ENCODE assay signal across 17 mouse cellular contexts in the genomic region with DNA sequence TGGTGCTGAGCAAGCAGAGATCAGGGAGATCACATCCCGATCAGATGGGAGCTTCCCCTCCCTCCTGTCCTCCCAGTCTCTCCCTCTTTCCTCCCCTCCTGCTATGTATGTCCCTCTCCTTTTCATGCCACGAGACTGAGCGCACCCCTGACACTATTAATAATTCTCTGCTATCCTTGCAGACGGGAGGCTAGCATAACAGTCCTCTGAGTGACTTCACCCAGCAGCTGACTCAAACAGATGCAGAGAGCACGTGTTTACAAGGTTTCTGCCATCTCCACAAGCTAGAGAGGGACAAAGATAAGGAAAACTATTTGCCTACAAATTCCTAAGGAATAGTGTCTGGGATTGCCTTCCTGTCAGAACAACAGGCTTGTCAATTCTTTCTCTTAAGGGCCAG. TPM values are rescaled to one million over a fixed set of nuclear protein-coding genes. Genes with fewer than 3 reads are reported as not detected.
DNase-seq lines count a peak whose midpoint lies in the region; ATAC-seq and TF ChIP-seq lines count a peak whose summit lies in the region.
"Had no signal": no experiment of that assay in that cellular context is flagged by ENCODE, and none has a peak within 500 bp of the region (broad histone marks: within the 10 kb centered on the region; RNA-seq: fewer than 3 reads in every experiment).

No protein-coding gene starts in this region.

- H3K4me1 ChIP-seq in heart, embryonic 15.5 days (replicated peaks), result no peaks in the 10 kb centered on the region
- no peaks in the 10 kb centered on the region for H3K4me1 ChIP-seq in kidney, postnatal 0 days (replicated peaks; ENCODE audit: insufficient read depth, low read length)
- H3K4me1 ChIP-seq in kidney, embryonic 14.5 days (ENCODE audit: control insufficient read depth, insufficient read depth, low read length), result no peaks in the 10 kb centered on the region
- H3K4me1 ChIP-seq: embryonic facial prominence, embryonic 10.5 days; forebrain, embryonic 13.5 days; hindbrain, embryonic 15.5 days had no signal

- intact Hi-C loops in heart, postnatal 14 days (cut with DNase I), result no loop called here

- H3K4me3 ChIP-seq in heart, embryonic 15.5 days, result no peak overlapping the region
- H3K4me3 ChIP-seq in kidney, postnatal 0 days (replicated peaks; ENCODE audit: low read depth, low read length), result no peak overlapping the region
- H3K4me3 ChIP-seq in kidney, embryonic 14.5 days (ENCODE audit: low read length), result no peak overlapping the region
- H3K4me3 ChIP-seq: embryonic facial prominence, embryonic 10.5 days; forebrain, embryonic 13.5 days; hindbrain, embryonic 15.5 days had no signal

- H3K9me3 ChIP-seq in heart, embryonic 15.5 days (replicated peaks), result no peaks in the 10 kb centered on the region
- H3K9me3 ChIP-seq in kidney, postnatal 0 days (replicated peaks; ENCODE audit: low read length), result no peaks in the 10 kb centered on the region
- H3K9me3 ChIP-seq in kidney, embryonic 14.5 days (ENCODE audit: control insufficient read depth, low read length), result no peaks in the 10 kb centered on the region
- H3K9me3 ChIP-seq: embryonic facial prominence, embryonic 10.5 days; forebrain, embryonic 13.5 days; hindbrain, embryonic 15.5 days had no signal

- H3K27me3 ChIP-seq in heart, embryonic 15.5 days, result no peaks in the 10 kb centered on the region
- H3K27me3 ChIP-seq in kidney, postnatal 0 days (ENCODE audit: insufficient read depth, low read length), result no peaks in the 10 kb centered on the region
- H3K27me3 ChIP-seq in kidney, embryonic 14.5 days (ENCODE audit: control insufficient read depth, insufficient read depth, low read length), result no peaks in the 10 kb centered on the region
- H3K27me3 ChIP-seq: forebrain, embryonic 13.5 days; hindbrain, embryonic 15.5 days had no signal

- H3K27ac ChIP-seq in heart, embryonic 15.5 days, result no peak overlapping the region; the same call in 1 of the 2 replicates
- H3K27ac ChIP-seq in kidney, postnatal 0 days, result no peak overlapping the region
- no peak overlapping the region for H3K27ac ChIP-seq in kidney, embryonic 14.5 days (ENCODE audit: low read depth, low read length)
- H3K27ac ChIP-seq: embryonic facial prominence, embryonic 10.5 days; forebrain, embryonic 13.5 days; hindbrain, embryonic 15.5 days had no signal

- 0 out of 2 replicates have a peak, but pooled peaks have one; percentile 39 for ATAC-seq in heart, embryonic 15.5 days (replicated peaks; ENCODE audit: insufficient number of reproducible peaks, insufficient read depth, low FRiP score, low read depth)
- ATAC-seq in kidney, postnatal 0 days (replicated peaks; ENCODE audit: low FRiP score, low read depth), result no peak
- no peak for ATAC-seq in kidney, embryonic 14.5 days (ENCODE audit: low FRiP score, low TSS enrichment)
- ATAC-seq: forebrain, embryonic 13.5 days; forebrain, postnatal 0 days; intestine, embryonic 16.5 days had no signal

- H3K4me2 ChIP-seq in heart, embryonic 15.5 days, result no peak overlapping the region
- no peak overlapping the region for H3K4me2 ChIP-seq in kidney, postnatal 0 days (ENCODE audit: low read length)
- H3K4me2 ChIP-seq in kidney, embryonic 14.5 days (replicated peaks; ENCODE audit: low read depth, low read length), result no peak overlapping the region
- H3K4me2 ChIP-seq: forebrain, embryonic 13.5 days; hindbrain, embryonic 15.5 days had no signal

- 18% methylated on average over 5 of the region's 5 CpGs for WGBS in heart, embryonic 15.5 days
- WGBS in kidney, postnatal 0 days, result 37% methylated on average over 5 of the region's 5 CpGs
- 27% methylated on average over 5 of the region's 5 CpGs for WGBS in kidney, embryonic 14.5 days

- no peaks in the 10 kb centered on the region for H3K36me3 ChIP-seq in heart, embryonic 15.5 days
- no peaks in the 10 kb centered on the region for H3K36me3 ChIP-seq in kidney, postnatal 0 days (ENCODE audit: insufficient read depth, low read length)
- H3K36me3 ChIP-seq in kidney, embryonic 14.5 days (ENCODE audit: control insufficient read depth, insufficient read depth, low read length), result no peaks in the 10 kb centered on the region
- H3K36me3 ChIP-seq: embryonic facial prominence, embryonic 10.5 days; hindbrain, embryonic 15.5 days had no signal

- peak; percentile 79 for DNase-seq in heart, adult 11 months
- DNase-seq in heart, postnatal 14 days, result no peak
- DNase-seq in heart, adult 8-10 months (ENCODE audit: low spot score), result no peak
- peak; percentile 4 for DNase-seq in kidney, postnatal 0 days (ENCODE audit: low spot score)
- DNase-seq in embryo, embryonic 9.5 days (ENCODE audit: extremely low spot score), result no peak
- DNase-seq: adrenal gland, postnatal 14 days; cerebellum, adult 18-20 months; cerebellum, adult 9-11 months; cerebellum, postnatal 36 days; forebrain, postnatal 0 days; gastrocnemius, postnatal 14 days had no signal

- no peak for TF ChIP-seq CTCF in kidney, postnatal 0 days (IDR thresholded peaks at IDR 0.05; ENCODE audit: low read depth)

- H3K9ac ChIP-seq in heart, embryonic 15.5 days, result no peak overlapping the region
- no peak overlapping the region for H3K9ac ChIP-seq in kidney, postnatal 0 days (ENCODE audit: low read depth, low read length)
- H3K9ac ChIP-seq in kidney, embryonic 14.5 days (ENCODE audit: low read depth, low read length), result no peak overlapping the region
- H3K9ac ChIP-seq: forebrain, embryonic 13.5 days; forebrain, postnatal 0 days; hindbrain, embryonic 15.5 days had no signal

RNA-seq across cellular contexts. Expression of gene Maged1, which starts 20.4 kb away (rescaled TPM):
- 100 to 1,000 TPM; 111 to 115 TPM for total RNA-seq in heart, postnatal 14 days (2021)
- polyA plus RNA-seq in heart, embryonic 15.5 days (2015; fragmentation: Nextera tagmentation; extraction: Ambion mirVana), result 364 and 450 TPM in 2 replicates
- 100 to 1,000 TPM in 1 of 4 experiments, 10 to 100 TPM in 3; 89.0 to 105 (median 96.4) TPM for total RNA-seq in heart, adult 8-10 months (2022)
- polyA plus RNA-seq in kidney, postnatal 0 days (2015; fragmentation: Nextera tagmentation; extraction: Ambion mirVana), result 364 and 400 TPM in 2 replicates
- polyA plus RNA-seq in kidney, embryonic 14.5 days (2014; fragmentation: Nextera tagmentation; extraction: Ambion mirVana), result 455 and 607 TPM in 2 replicates

Comparison
In these comparisons a context has a peak if more than half of its experiments do, and no peak if none do; other contexts are left out.
1. DNase-seq: peak in heart, adult 11 months (single experiment) and kidney, postnatal 0 days (single experiment); none in heart, postnatal 14 days (0 of 2), heart, adult 8-10 months (single experiment) and embryo, embryonic 9.5 days (single experiment).